Mouse (Mus musculus): ENCODE measurements around the gene Npb. TPM values are rescaled to one million over a fixed set of nuclear protein-coding genes. Genes with fewer than 3 reads are reported as not detected.

Npb gene
- polyA plus RNA-seq, 1 experiment from 2014 or later: not detected

DNA sequence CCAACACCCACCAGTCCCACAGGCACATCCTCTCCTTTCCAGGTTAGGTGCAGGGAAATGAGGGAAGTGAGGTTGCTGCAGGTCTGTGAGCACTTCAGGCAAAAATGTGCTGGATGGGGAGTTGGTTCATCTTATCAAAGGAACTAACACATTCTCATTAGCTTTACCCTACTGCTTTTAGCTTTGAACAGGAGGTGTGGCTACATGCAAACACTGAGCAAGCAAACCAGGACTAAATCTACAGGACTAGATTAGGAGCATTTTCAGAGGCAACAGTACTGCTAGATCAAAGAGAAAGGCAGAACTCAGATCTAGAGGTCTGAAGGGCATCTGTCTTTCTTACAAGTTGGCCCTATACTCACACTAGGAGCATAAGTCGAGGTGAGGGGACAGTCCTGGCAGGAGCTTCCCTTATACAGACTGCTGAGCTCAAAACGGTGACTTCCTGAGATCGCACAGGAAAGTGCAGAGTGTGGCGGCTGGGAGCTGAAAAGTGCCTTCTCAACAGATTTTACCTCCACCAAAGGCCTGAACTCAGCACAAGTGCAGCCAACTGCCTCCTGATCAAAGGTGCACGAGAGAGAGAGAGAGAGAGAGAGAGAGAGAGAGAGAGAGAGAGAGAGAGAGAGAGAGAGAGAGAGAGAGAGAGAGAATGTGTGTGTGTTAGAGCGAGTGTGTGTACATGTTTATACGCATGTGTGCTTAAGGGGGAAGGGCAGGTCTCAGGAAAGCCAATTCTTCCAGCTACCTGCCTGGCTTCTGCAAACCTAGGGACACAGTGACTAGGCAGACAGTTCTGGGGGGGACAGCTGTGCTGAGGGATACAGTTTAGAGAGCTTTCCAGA is 22.8 kb downstream of the Npb start:
- Histone ChIP-seq H3K27ac (ENCODE audit: low read depth, low read length) (no peak overlapping the region), H3K4me3 (ENCODE audit: low read depth, low read length) (peak overlapping the region; percentile 94; the same call in 1 of the 2 replicates)

GRCm38 (mm10) chr11:120631726-120632448 is 23.6 kb downstream of the Npb start:
- Histone ChIP-seq H3K27ac (ENCODE audit: low read depth, low read length) (no peak overlapping the region), H3K4me3 (ENCODE audit: low read depth, low read length) (peak overlapping the region; percentile 94), H3K4me1 (replicated peaks; ENCODE audit: control insufficient read depth, insufficient read depth, low read length) (peaks cover 10% of the 10 kb centered on the region; the same call in 1 of the 2 replicates), H3K36me3 (ENCODE audit: control insufficient read depth, insufficient read depth, low read length) (peaks cover 3% of the 10 kb centered on the region), H3K9me3 (ENCODE audit: control insufficient read depth, low read length) (no peaks in the 10 kb centered on the region), H3K9ac (ENCODE audit: low read depth, low read length) (peak overlapping the region; percentile 83; the same call in 1 of the 2 replicates), H3K27me3 (ENCODE audit: control insufficient read depth, insufficient read depth, low read length) (no peaks in the 10 kb centered on the region), H3K4me2 (replicated peaks; ENCODE audit: low read depth, low read length) (peak overlapping the region; percentile 81)
- DNase-seq (ENCODE audit: low spot score) (no peak), ATAC-seq (ENCODE audit: low FRiP score) (no peak)
- 68% methylated on average over 4 of the region's 4 CpGs for WGBS

More for the DNA sequence above, 22.8 kb downstream of the Npb start:
- no peak overlapping the region for H3K4me2 ChIP-seq (replicated peaks; ENCODE audit: low read depth, low read length)
- no peak for DNase-seq (ENCODE audit: low spot score)
- H3K9me3 ChIP-seq (ENCODE audit: control insufficient read depth, low read length): no peaks in the 10 kb centered on the region
- H3K36me3 ChIP-seq (ENCODE audit: control insufficient read depth, insufficient read depth, low read length): peaks cover 3% of the 10 kb centered on the region
- 41% methylated on average over 7 of the region's 7 CpGs for WGBS
- no peak for ATAC-seq (ENCODE audit: low FRiP score)
- peaks cover 10% of the 10 kb centered on the region; the same call in 1 of the 2 replicates for H3K4me1 ChIP-seq (replicated peaks; ENCODE audit: control insufficient read depth, insufficient read depth, low read length)
- H3K27me3 ChIP-seq (ENCODE audit: control insufficient read depth, insufficient read depth, low read length): no peaks in the 10 kb centered on the region
- peak overlapping the region; percentile 11; the same call in 1 of the 2 replicates for H3K9ac ChIP-seq (ENCODE audit: low read depth, low read length)

DNA sequence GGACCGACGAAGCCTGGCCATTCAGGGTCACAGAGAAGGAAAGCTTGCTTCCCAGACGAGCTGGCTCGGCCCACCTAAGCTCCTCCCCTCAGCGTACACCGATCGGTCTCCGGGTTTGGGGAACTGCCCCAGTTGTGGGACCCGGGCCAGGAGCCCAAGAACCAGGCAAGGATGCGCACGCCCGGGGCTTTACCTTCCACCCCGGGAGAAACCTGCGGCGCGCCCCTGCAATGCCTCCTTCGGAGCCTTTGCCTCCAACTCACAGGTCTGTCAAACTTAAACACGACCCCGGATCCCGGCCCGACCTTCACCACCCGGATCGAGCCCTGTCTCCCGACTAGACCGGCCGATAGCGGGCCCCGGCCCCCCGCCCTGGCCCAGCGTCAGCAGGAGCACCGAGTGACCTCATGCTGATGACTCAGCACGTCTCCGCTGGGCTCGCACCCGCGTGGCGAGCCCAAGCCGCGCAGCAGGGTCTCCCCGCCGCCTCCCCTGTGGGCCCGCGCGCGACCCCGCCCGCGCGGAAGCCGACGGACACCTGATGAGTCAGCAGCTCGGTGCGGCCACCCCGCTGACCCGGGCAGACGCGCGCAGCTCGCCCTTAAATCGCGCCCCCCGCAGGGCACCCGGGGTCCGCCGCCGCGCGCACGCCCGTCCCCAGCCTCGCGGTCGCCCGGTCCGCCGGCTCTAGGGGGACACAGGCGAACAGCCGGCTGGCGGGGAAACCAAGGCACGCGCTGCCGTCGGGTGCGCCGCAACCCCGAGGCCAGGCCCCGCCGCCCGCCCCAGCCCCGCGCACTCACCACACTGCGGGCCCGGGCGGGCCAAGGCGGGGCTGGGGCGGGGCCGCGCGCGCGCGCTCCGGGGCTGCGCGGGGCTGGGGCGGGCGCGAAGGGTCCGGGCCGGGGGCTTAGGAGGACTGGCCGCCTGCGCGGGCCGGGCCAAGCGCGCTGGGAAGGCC is 24.6 kb downstream of the Npb start:
- Histone ChIP-seq H3K36me3 (ENCODE audit: control insufficient read depth, insufficient read depth, low read length) (peaks cover 3% of the 10 kb centered on the region), H3K9me3 (ENCODE audit: control insufficient read depth, low read length) (no peaks in the 10 kb centered on the region), H3K4me3 (ENCODE audit: low read depth, low read length) (peak overlapping the region; percentile 94), H3K27me3 (ENCODE audit: control insufficient read depth, insufficient read depth, low read length) (no peaks in the 10 kb centered on the region), H3K27ac (ENCODE audit: low read depth, low read length) (peak overlapping the region; percentile 82), H3K9ac (ENCODE audit: low read depth, low read length) (peak overlapping the region; percentile 83), H3K4me1 (replicated peaks; ENCODE audit: control insufficient read depth, insufficient read depth, low read length) (peaks cover 10% of the 10 kb centered on the region; the same call in 1 of the 2 replicates), H3K4me2 (replicated peaks; ENCODE audit: low read depth, low read length) (peak overlapping the region; percentile 81)
- ATAC-seq (ENCODE audit: low FRiP score): peak; percentile 88
- DNase-seq (ENCODE audit: low spot score): peak; percentile 71
- under 1% methylated on average over 75 of the region's 116 CpGs for WGBS

DNA sequence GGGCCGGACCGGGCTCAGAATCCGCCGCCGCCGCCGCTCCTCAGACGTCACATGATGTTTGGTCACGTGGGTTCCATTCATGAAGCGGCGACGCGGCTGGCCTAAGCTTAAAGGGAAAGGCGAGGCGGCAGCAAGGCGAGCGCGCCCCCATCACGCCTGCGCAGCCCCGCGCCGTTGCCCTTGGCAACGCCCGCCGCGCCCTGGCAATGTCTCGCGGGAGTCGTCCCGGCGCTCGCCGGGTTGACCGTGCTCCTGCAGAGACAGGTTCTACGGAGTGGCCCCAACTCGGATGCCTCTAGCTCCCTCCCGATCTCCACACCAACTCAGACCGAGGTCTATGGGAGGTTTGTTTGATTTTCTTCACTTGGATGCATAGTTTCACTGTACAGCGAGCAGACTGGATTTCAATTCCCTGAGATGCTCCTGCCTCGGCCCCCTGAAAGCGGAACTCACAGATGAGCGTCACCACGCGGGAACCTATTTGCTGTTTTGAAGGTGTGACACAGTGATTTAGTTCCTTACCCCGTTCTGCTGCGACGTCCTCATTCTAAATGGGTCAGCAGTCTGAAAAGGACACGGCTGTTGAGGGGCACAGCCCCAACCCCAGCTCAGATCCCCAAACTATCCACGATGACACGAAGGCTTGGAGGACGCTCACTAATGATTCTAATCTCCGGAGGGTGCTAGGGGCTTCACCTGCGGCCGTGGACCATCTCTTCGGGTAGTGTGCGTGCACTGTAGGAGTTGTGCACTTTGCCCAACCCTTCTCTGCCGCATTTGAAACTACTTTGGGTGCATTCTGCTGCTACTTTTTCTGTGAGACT is 25.5 kb downstream of the Npb start, which contains the start of gene Mafg:
Gene Mafg, minus strand, starts transcription at position 81 of the 824 bp plus-strand sequence.
- Histone ChIP-seq H3K4me3 (ENCODE audit: low read depth, low read length) (peak within 1 kb of the TSS; percentile 94), H3K27me3 (ENCODE audit: control insufficient read depth, insufficient read depth, low read length) (no peaks in the 10 kb centered on the region), H3K36me3 (ENCODE audit: control insufficient read depth, insufficient read depth, low read length) (peaks cover 3% of the 10 kb centered on the region), H3K9ac (ENCODE audit: low read depth, low read length) (peak within 1 kb of the TSS; percentile 83), H3K27ac (ENCODE audit: low read depth, low read length) (peak within 1 kb of the TSS; percentile 82), H3K4me1 (replicated peaks; ENCODE audit: control insufficient read depth, insufficient read depth, low read length) (peaks cover 10% of the 10 kb centered on the region; the same call in 1 of the 2 replicates), H3K4me2 (replicated peaks; ENCODE audit: low read depth, low read length) (peak within 1 kb of the TSS; percentile 81), H3K9me3 (ENCODE audit: control insufficient read depth, low read length) (no peaks in the 10 kb centered on the region)
- DNase-seq (ENCODE audit: low spot score) (peak; percentile 98), ATAC-seq (ENCODE audit: low FRiP score) (peak; percentile 89)
- WGBS: 10% methylated on average over 58 of the region's 58 CpGs

- Histone ChIP-seq H3K4me3 (ENCODE audit: low read depth, low read length) (no peak overlapping the region), H3K4me2 (replicated peaks; ENCODE audit: low read depth, low read length) (no peak overlapping the region), H3K36me3 (ENCODE audit: control insufficient read depth, insufficient read depth, low read length) (no peaks in the 10 kb centered on the region), H3K4me1 (replicated peaks; ENCODE audit: control insufficient read depth, insufficient read depth, low read length) (peaks cover 10% of the 10 kb centered on the region; the same call in 1 of the 2 replicates), H3K9ac (ENCODE audit: low read depth, low read length) (no peak overlapping the region), H3K9me3 (ENCODE audit: control insufficient read depth, low read length) (no peaks in the 10 kb centered on the region), H3K27me3 (ENCODE audit: control insufficient read depth, insufficient read depth, low read length) (no peaks in the 10 kb centered on the region), H3K27ac (ENCODE audit: low read depth, low read length) (no peak overlapping the region)
- WGBS: 86% methylated on average over 5 of the region's 5 CpGs
- DNase-seq (ENCODE audit: low spot score): no peak
- no peak for ATAC-seq (ENCODE audit: low FRiP score)
Measured at GRCm38 (mm10) chr11:120634810-120635209, 26.5 kb downstream of the Npb start.

DNA sequence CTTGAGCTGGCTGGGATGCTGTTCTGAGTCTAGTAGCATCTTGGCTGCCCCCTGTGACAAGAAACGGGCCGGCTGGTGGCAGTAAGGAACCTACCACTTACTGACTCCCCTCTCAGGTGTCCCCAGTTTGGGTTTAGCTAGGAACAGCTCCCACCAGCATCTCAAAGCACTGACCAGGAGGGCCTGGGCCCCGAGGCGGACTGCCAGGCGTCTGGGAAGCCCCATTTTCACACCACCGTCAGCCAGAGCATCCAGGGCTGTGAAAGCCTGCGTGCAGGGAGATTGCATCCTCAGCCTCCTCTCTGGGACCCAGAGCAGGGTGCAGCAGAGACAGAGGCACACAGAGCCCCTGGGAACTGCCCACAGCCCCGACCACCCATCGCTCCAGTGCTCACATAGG is 33.0 kb downstream of the Npb start:
- WGBS: 68% methylated on average over 9 of the region's 9 CpGs
- H3K9ac ChIP-seq (ENCODE audit: low read depth, low read length): no peak overlapping the region
- DNase-seq (ENCODE audit: low spot score) (no peak), ATAC-seq (ENCODE audit: low FRiP score) (no peak)
- H3K4me3 ChIP-seq (ENCODE audit: low read depth, low read length): no peak overlapping the region
- no peaks in the 10 kb centered on the region for H3K36me3 ChIP-seq (ENCODE audit: control insufficient read depth, insufficient read depth, low read length)
- no peaks in the 10 kb centered on the region for H3K9me3 ChIP-seq (ENCODE audit: control insufficient read depth, low read length)
- no peaks in the 10 kb centered on the region for H3K27me3 ChIP-seq (ENCODE audit: control insufficient read depth, insufficient read depth, low read length)
- no peak overlapping the region for H3K27ac ChIP-seq (ENCODE audit: low read depth, low read length)
- H3K4me2 ChIP-seq (replicated peaks; ENCODE audit: low read depth, low read length): no peak overlapping the region
- H3K4me1 ChIP-seq (replicated peaks; ENCODE audit: control insufficient read depth, insufficient read depth, low read length): no peaks in the 10 kb centered on the region

DNA sequence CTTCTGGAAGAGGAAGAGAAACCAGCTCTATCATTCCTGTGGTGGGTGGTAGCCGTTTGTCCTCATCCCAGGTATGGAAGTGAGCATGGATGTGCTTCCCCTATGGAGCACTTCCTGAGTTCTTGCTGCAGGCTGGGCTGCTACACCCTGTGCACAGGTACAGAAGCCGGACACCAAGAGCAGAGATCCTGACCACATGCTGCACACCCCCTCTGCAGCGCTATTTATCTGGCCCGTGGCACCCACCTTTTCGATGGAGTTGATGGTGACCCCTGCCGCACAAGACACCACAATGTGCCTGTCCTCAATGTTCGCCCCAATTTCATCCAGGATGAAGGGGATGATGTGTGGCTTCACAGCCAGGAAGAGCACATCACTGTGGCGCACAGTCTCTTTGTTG is 33.6 kb downstream of the Npb start:
- Histone ChIP-seq H3K4me2 (replicated peaks; ENCODE audit: low read depth, low read length) (no peak overlapping the region), H3K4me1 (replicated peaks; ENCODE audit: control insufficient read depth, insufficient read depth, low read length) (no peaks in the 10 kb centered on the region), H3K27ac (ENCODE audit: low read depth, low read length) (no peak overlapping the region), H3K36me3 (ENCODE audit: control insufficient read depth, insufficient read depth, low read length) (no peaks in the 10 kb centered on the region), H3K9ac (ENCODE audit: low read depth, low read length) (no peak overlapping the region), H3K4me3 (ENCODE audit: low read depth, low read length) (no peak overlapping the region), H3K9me3 (ENCODE audit: control insufficient read depth, low read length) (no peaks in the 10 kb centered on the region), H3K27me3 (ENCODE audit: control insufficient read depth, insufficient read depth, low read length) (no peaks in the 10 kb centered on the region)
- ATAC-seq (ENCODE audit: low FRiP score): no peak
- DNase-seq (ENCODE audit: low spot score): no peak
- 87% methylated on average over 8 of the region's 8 CpGs for WGBS

All from hindbrain, embryonic 11.5 days (tissue).